Mouse (Mus musculus) MEL (cell line): Measurements from ENCODE around the gene Abhd18.
"Not testable (repeated sequence)": the region's sequence is repeated elsewhere in the genome, so short reads cannot be mapped to it uniquely, and the experiment has no call there.

Experiments
- CTCF ChIP-seq, 3 experiments: IDR thresholded peaks in 2 of 3; conservative IDR thresholded peaks in 1 of 3; 2 replicates each; pipeline ENCODE4 v1.5.1; 2011 to 2012; ENCODE audit warnings: low read length in 3 of 3, low read depth in 2 of 3, mild to moderate bottlenecking in 2 of 3, improper control_type of control experiment in 1 of 3, inconsistent platforms in 1 of 3, mixed read lengths in 1 of 3, moderate library complexity in 1 of 3; ENCODE audit not compliant: control insufficient read depth in 1 of 3, insufficient read depth in 1 of 3, poor library complexity in 1 of 3, severe bottlenecking in 1 of 3
- E2F4 ChIP-seq: IDR thresholded peaks from 2 replicates; pipeline ENCODE4 v1.6.1; 2011; ENCODE audit warnings: low read depth, low read length, improper control_type of control experiment, borderline replicate concordance
- MAX ChIP-seq: IDR thresholded peaks from 2 replicates; pipeline ENCODE4 v1.6.1; 2011; ENCODE audit warnings: low read length, improper control_type of control experiment
- MEF2A ChIP-seq: IDR thresholded peaks from 2 replicates; pipeline ENCODE4 v1.6.1; 2014; ENCODE audit warnings: low read depth, mild to moderate bottlenecking, inconsistent platforms, low read length, improper control_type of control experiment; ENCODE audit not compliant: poor library complexity, insufficient replicate concordance, severe bottlenecking; ENCODE audit errors: extremely low read depth
- MXI1 ChIP-seq: IDR thresholded peaks from 2 replicates; pipeline ENCODE4 v1.6.1; 2011; ENCODE audit warnings: mild to moderate bottlenecking, low read depth, low read length, improper control_type of control experiment
- MYC ChIP-seq: IDR thresholded peaks from 2 replicates; pipeline ENCODE4 v1.6.1; 2011; ENCODE audit warnings: low read depth, mild to moderate bottlenecking, low read length, improper control_type of control experiment, moderate library complexity
- POLR2A ChIP-seq, 2 experiments: IDR thresholded peaks; 2 replicates each; pipeline ENCODE4 v1.6.1; 2011 to 2012; ENCODE audit warnings: low read length in 2 of 2, mild to moderate bottlenecking in 2 of 2, control low read depth in 1 of 2, improper control_type of control experiment in 1 of 2, low read depth in 1 of 2, moderate library complexity in 1 of 2; ENCODE audit not compliant: control insufficient read depth in 1 of 2, insufficient read depth in 1 of 2, poor library complexity in 1 of 2
- POLR2AphosphoS2 ChIP-seq: IDR thresholded peaks from 2 replicates; pipeline ENCODE4 v1.6.1; 2011; ENCODE audit warnings: low read length, improper control_type of control experiment
- RCOR1 ChIP-seq: IDR thresholded peaks from 2 replicates; pipeline ENCODE4 v1.6.1; 2012; ENCODE audit warnings: low read depth, mild to moderate bottlenecking, inconsistent platforms, low read length, improper control_type of control experiment
- ZKSCAN1 ChIP-seq: IDR thresholded peaks from 2 replicates; pipeline ENCODE4 v1.6.1; 2012; ENCODE audit warnings: low read depth, mild to moderate bottlenecking, inconsistent platforms, low read length, improper control_type of control experiment, moderate library complexity

GRCm38 (mm10) chr3:40845521-40845920, 1.2 kb upstream of the Abhd18 start:
- not testable (repeated sequence) for TF ChIP-seq CTCF (IDR thresholded peaks at IDR 0.05 in 2 of 3, conservative IDR thresholded peaks at IDR 0.05 in 1 of 3; ENCODE audit: control insufficient read depth in 1 of 3, insufficient read depth in 1 of 3, low read depth in 2 of 3, low read length in 3 of 3, poor library complexity in 1 of 3, severe bottlenecking in 1 of 3); POLR2AphosphoS2; POLR2A (IDR thresholded peaks at IDR 0.05; ENCODE audit: control insufficient read depth in 1 of 2, insufficient read depth in 1 of 2, low read depth in 1 of 2, low read length in 2 of 2, poor library complexity in 1 of 2); MYC; ZKSCAN1; MEF2A; MXI1; RCOR1; MAX; E2F4
